Mouse (Mus musculus): ENCODE results near the gene Lrp2bp.

Gene Lrp2bp

GRCm38 (mm10) chr8:45999138-45999783 lies at the start of gene Lrp2bp:
Gene Lrp2bp, plus strand, starts transcription at chr8:45999303.
- peak; percentile 17 to 22 for DNase-seq (ENCODE audit: low spot score in 2 of 2)

- DNase-seq (ENCODE audit: low spot score in 2 of 2): no peak
These were observed 48.5 kb upstream of the Lrp2bp start for GRCm38 (mm10) chr8:45950622-45951021.

GRCm38 (mm10) chr8:45970894-45971293 lies 28.2 kb upstream of the Lrp2bp start:
- no peak for DNase-seq (ENCODE audit: low spot score in 2 of 2)

GRCm38 (mm10) chr8:45973988-45974505 lies 25.1 kb upstream of the Lrp2bp start:
- no peak for DNase-seq (ENCODE audit: low spot score in 2 of 2)

- peak; percentile 97 to 99 for DNase-seq (ENCODE audit: low spot score in 2 of 2)
These were observed 23.8 kb upstream of the Lrp2bp start, which contains the start of the genes 1700029J07Rik and Ufsp2 for GRCm38 (mm10) chr8:45975126-45975836. Gene 1700029J07Rik, minus strand, starts transcription at chr8:45975252. Gene Ufsp2, plus strand, starts transcription at chr8:45975528.

- no peak for DNase-seq (ENCODE audit: low spot score in 2 of 2)
These were observed 23.1 kb upstream of the Lrp2bp start for GRCm38 (mm10) chr8:45975837-45976468.

- DNase-seq (ENCODE audit: low spot score in 2 of 2): no peak
These were observed 12.4 kb upstream of the Lrp2bp start for GRCm38 (mm10) chr8:45986665-45987064.

GRCm38 (mm10) chr8:45988189-45988588 lies 10.9 kb upstream of the Lrp2bp start:
- no peak for DNase-seq (ENCODE audit: low spot score in 2 of 2)

GRCm38 (mm10) chr8:45990631-45991310 lies 8.3 kb upstream of the Lrp2bp start:
- DNase-seq (ENCODE audit: low spot score in 2 of 2): no peak

- DNase-seq (ENCODE audit: low spot score in 2 of 2): peak in 1 of 2 experiments; percentile 33
These were observed 5.0 kb upstream of the Lrp2bp start for GRCm38 (mm10) chr8:45994111-45994510.

GRCm38 (mm10) chr8:45995576-45995975 lies 3.5 kb upstream of the Lrp2bp start:
- DNase-seq (ENCODE audit: low spot score in 2 of 2): no peak

- DNase-seq (ENCODE audit: low spot score in 2 of 2): no peak
These were observed 875 bp upstream of the Lrp2bp start for GRCm38 (mm10) chr8:45998228-45998627.

- peak; percentile 99 for DNase-seq (ENCODE audit: low spot score in 2 of 2)
These were observed 942 bp downstream of the Lrp2bp start for GRCm38 (mm10) chr8:45999784-46000705.

- DNase-seq (ENCODE audit: low spot score in 2 of 2): no peak
These were observed 6.5 kb downstream of the Lrp2bp start, which contains the start of gene Ankrd37 for GRCm38 (mm10) chr8:46005596-46005995. Gene Ankrd37, minus strand, starts transcription at chr8:46005707.

- DNase-seq (ENCODE audit: low spot score in 2 of 2): no peak
These were observed 8.1 kb downstream of the Lrp2bp start for GRCm38 (mm10) chr8:46007050-46007672.

- DNase-seq (ENCODE audit: low spot score in 2 of 2): no peak
These were observed 11.2 kb downstream of the Lrp2bp start for GRCm38 (mm10) chr8:46010306-46010705.

- DNase-seq (ENCODE audit: low spot score in 2 of 2): no peak
These were observed 11.9 kb downstream of the Lrp2bp start for GRCm38 (mm10) chr8:46010746-46011680.

- DNase-seq (ENCODE audit: low spot score in 2 of 2): no peak
These were observed 23.1 kb downstream of the Lrp2bp start for GRCm38 (mm10) chr8:46022203-46022602.

- DNase-seq (ENCODE audit: low spot score in 2 of 2): no peak
These were observed 23.7 kb downstream of the Lrp2bp start for GRCm38 (mm10) chr8:46022758-46023157.

Data from thymus, postnatal 10 days (tissue).